Mouse (Mus musculus) embryonic facial prominence, embryonic 13.5 days (tissue): ENCODE data around the gene Il6ra. TPM values are rescaled to one million over a fixed set of nuclear protein-coding genes. Genes with fewer than 3 reads are reported as not detected.

Source experiments
- ATAC-seq: fragments of 200-750 bp; cut with Nextera tagmentation; 2 replicates; pipeline ENCODE4 v1.8.0; 2017; ENCODE audit warnings: low read depth; ENCODE audit not compliant: insufficient number of reproducible peaks, insufficient read depth, low FRiP score, low TSS enrichment
- H3K27ac ChIP-seq: fragments of 300-500 bp; sonication (generic); 2 replicates; pipeline ENCODE4 v1.5.1; 2015; ENCODE audit warnings: moderate library complexity, mild to moderate bottlenecking, inconsistent platforms
- H3K27me3 ChIP-seq: fragments of 300-500 bp; sonication (generic); 2 replicates; pipeline ENCODE4 v1.6.1; 2015; ENCODE audit warnings: mild to moderate bottlenecking, inconsistent platforms
- H3K36me3 ChIP-seq: fragments of 300-500 bp; sonication (generic); 2 replicates; pipeline ENCODE4 v1.6.1; 2015; ENCODE audit warnings: mild to moderate bottlenecking, inconsistent platforms
- H3K4me1 ChIP-seq: fragments of 300-500 bp; sonication (generic); 2 replicates; pipeline ENCODE4 v1.6.1; 2015; ENCODE audit warnings: inconsistent platforms
- H3K4me2 ChIP-seq: fragments of 300-500 bp; sonication (generic); 2 replicates; pipeline ENCODE4 v1.6.1; 2015; ENCODE audit warnings: moderate library complexity, mild to moderate bottlenecking, inconsistent platforms
- H3K4me3 ChIP-seq: fragments of 300-500 bp; sonication (generic); 2 replicates; pipeline ENCODE4 v1.5.1; 2015; ENCODE audit warnings: mild to moderate bottlenecking, inconsistent platforms
- H3K9ac ChIP-seq: fragments of 300-500 bp; sonication (generic); 2 replicates; pipeline ENCODE4 v1.6.1; 2015; ENCODE audit warnings: mild to moderate bottlenecking, inconsistent platforms
- H3K9me3 ChIP-seq: fragments of 300-500 bp; sonication (generic); 2 replicates; pipeline ENCODE4 v1.6.1; 2016; ENCODE audit warnings: inconsistent platforms
- WGBS: fragments of 180-500 bp; shearing (Covaris S2); methylation state at CpG from one replicate; pipeline ENCODE4 v1.1.7; 2015; ENCODE audit warnings: mixed read lengths; 5-methylcytosine and 5-hydroxymethylcytosine counted together
- polyA plus RNA-seq: library from polyadenylated mRNA; unstranded; fragments of >200 nt; fragmentation: Nextera tagmentation; extraction: Ambion mirVana; gene quantifications from 2 replicates; pipeline ENCODE4 v1.2.1, GENCODE M21; 2015

The Il6ra gene
- polyA plus RNA-seq, 1 experiment from 2014 or later = 1.6 TPM

DNA sequence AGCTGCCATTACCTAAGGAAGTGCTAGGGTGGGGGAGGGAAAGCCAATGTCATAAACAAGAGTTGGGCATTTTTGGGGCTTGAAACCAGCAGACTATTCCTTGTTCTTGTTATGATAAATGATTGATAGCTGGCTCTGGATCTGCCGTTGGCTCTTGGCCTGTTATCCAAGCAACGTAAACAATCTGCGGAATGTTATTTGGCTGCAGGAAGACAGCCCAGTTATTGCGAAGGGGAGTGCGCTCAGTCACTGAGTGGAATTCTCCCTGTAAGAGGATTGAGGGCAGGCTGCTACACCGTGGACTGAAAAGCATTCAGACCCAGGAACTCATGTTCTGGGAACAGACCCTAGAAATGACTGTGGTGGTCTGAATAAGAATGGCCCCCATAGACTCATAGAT is 40.3 kb downstream of the Il6ra start:
- H3K4me2 ChIP-seq = no peak overlapping the region
- no peaks in the 10 kb centered on the region for H3K9me3 ChIP-seq
- peak overlapping the region; percentile 0; the same call in 1 of the 2 replicates for H3K27ac ChIP-seq
- 66% methylated on average over 6 of the region's 6 CpGs for WGBS
- no peak overlapping the region for H3K9ac ChIP-seq
- no peaks in the 10 kb centered on the region for H3K36me3 ChIP-seq
- H3K4me3 ChIP-seq = no peak overlapping the region
- peaks cover 34% of the 10 kb centered on the region for H3K4me1 ChIP-seq
- no peaks in the 10 kb centered on the region for H3K27me3 ChIP-seq
- ATAC-seq = 0 out of 2 replicates have a peak, but pooled peaks have one; percentile 12

DNA sequence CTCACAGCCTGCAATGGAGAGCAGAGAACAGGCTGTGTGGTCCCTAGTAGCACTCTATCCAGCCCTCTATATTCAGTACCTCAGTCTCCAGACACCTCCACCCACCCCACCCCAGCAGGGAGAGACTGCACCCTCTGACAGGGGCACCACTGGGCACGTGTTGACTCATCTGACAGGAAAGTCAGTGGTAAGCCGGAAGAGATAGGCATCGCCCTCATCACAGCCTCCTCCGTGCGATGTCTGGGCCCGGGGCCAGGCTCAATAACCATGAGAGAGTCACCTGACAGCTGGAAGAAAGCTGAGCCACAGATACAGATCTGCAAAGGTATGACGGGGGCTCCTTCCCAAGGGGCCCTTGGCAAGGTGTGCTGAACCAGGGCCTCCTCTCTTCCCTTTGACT is 40.8 kb downstream of the Il6ra start:
- Histone ChIP-seq H3K9ac (no peak overlapping the region), H3K27me3 (no peaks in the 10 kb centered on the region), H3K4me1 (peaks cover 34% of the 10 kb centered on the region), H3K9me3 (no peaks in the 10 kb centered on the region), H3K27ac (peak overlapping the region; percentile 0; the same call in 1 of the 2 replicates), H3K4me2 (no peak overlapping the region), H3K4me3 (no peak overlapping the region), H3K36me3 (no peaks in the 10 kb centered on the region)
- peak; percentile 56 for ATAC-seq
- whole genome bisulfite sequencing = 70% methylated on average over 7 of the region's 7 CpGs

DNA sequence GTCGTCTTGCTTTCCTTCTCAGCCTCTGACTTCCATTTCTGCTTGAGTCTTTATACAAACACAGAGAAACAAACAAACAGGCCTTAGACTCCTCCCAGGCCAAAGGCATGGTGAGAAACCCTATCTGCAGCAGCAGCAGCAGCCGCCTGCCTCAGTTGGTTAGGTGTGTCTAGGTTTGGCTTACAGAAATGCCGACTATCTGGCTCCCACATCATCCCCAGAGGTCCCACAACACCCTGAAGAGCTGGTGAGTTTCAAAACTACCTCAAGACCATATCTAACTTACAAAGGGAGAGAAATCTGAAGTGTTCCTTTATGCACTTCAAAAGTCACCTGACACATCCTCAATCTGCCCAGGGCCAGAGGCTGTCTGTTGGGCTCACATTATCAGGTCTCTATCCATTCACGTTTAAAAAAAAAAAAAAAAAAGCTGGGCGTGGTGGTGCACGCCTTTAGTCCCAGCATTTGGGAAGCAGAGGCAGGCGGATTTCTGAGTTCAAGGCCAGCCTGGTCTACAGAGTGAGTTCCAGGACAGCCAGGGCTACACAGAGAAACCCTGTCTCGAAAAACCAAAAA is 41.6 kb downstream of the Il6ra start:
- Histone ChIP-seq H3K4me1 (peaks cover 34% of the 10 kb centered on the region), H3K27ac (no peak overlapping the region), H3K4me3 (no peak overlapping the region), H3K9me3 (no peaks in the 10 kb centered on the region), H3K36me3 (no peaks in the 10 kb centered on the region), H3K4me2 (no peak overlapping the region), H3K27me3 (no peaks in the 10 kb centered on the region), H3K9ac (no peak overlapping the region)
- ATAC-seq = no peak
- WGBS = 77% methylated on average over 8 of the region's 8 CpGs

DNA sequence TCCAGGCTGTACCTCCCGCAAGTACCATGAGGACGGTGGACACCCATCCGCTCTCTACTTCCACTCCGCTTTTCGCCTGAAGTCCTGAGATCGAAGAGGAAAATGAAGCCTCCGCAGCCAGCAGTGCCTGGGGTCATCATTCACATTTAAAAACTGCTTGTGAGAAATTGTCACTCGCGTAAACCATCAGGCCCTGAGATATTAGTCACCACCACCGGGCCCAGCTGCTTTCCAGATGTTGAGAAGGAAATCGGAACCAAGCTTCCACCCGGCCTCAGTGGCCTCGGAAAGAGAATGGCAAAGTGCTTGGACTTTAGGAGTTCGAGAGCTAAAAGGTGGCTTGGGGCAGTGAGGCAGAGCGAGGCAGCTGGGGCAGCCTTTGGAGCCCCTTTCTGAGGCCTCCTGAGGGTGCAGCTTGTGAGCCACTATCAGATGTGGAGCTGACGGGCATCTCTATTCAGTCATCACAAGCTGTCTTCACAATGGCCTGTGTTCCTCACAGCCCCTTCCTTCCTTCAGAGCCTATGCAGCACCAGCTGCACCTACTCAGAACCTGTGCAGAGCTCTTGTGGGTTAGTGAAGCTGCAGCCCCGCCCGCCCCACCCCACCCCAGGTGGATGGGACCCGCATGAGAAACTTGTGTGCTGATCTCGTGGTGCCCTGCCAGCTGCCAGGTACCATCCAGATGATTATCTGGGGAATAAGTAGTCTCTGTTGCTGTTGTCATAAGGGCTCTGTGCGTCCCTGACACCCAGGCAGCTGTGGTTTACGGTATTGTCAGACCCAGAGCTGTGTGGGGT is 42.3 kb downstream of the Il6ra start:
- Histone ChIP-seq H3K4me1 (peaks cover 34% of the 10 kb centered on the region), H3K27ac (no peak overlapping the region), H3K4me3 (no peak overlapping the region), H3K4me2 (peak overlapping the region; percentile 11; the same call in 1 of the 2 replicates), H3K9me3 (no peaks in the 10 kb centered on the region), H3K27me3 (no peaks in the 10 kb centered on the region), H3K36me3 (no peaks in the 10 kb centered on the region), H3K9ac (0 out of 2 replicates have a peak overlapping the region, but pooled peaks have one; percentile 40)
- no peak for ATAC-seq
- 60% methylated on average over 22 of the region's 22 CpGs for WGBS

DNA sequence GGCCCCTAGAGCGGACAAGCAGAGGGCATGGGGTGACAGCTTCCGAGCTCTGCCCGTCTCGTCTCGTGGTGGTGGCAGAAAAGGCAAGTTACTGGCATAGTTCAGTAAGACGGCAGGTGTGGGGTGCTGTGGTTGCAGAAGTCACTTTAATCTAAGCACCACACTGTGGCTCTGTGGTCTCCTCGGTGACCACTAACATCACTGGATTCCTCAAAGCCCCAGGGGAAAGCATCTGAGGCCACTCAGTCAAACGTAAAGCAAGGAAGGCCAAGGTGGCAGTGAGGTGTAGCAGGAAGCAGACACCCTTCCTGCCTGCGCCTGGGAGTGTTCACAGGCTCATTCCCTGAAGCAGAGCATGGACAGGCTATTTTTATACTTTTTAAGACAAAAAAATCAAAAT is 43.4 kb downstream of the Il6ra start:
- no peak overlapping the region for H3K27ac ChIP-seq
- H3K4me3 ChIP-seq = no peak overlapping the region
- no peaks in the 10 kb centered on the region for H3K36me3 ChIP-seq
- H3K27me3 ChIP-seq = no peaks in the 10 kb centered on the region
- H3K9me3 ChIP-seq = no peaks in the 10 kb centered on the region
- H3K4me1 ChIP-seq = peaks cover 39% of the 10 kb centered on the region
- no peak for ATAC-seq
- WGBS = 61% methylated on average over 9 of the region's 9 CpGs
- H3K4me2 ChIP-seq = no peak overlapping the region
- no peak overlapping the region for H3K9ac ChIP-seq

DNA sequence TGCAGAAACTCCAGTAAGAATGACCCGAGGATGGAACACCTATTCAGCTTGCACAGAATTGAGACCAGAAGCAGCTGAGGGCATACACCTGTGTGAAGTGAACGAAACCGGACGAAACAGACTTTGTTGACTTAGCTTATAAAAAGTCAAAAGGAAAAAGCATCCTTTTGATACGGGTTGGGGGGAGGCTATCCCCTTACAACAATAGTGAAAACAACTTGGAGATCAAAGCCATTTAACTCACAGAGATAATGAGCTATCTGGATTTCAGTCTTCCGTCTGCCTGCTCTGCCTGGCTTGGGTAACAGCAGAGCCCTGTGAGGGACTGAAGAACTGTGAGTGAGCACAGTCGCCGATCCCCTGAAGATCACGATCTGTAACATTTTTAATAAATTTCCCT is 44.0 kb downstream of the Il6ra start:
- peak overlapping the region; percentile 58; the same call in 1 of the 2 replicates for H3K27ac ChIP-seq
- H3K9me3 ChIP-seq = no peaks in the 10 kb centered on the region
- no peak for ATAC-seq
- no peak overlapping the region for H3K4me3 ChIP-seq
- WGBS = 57% methylated on average over 9 of the region's 9 CpGs
- H3K36me3 ChIP-seq = no peaks in the 10 kb centered on the region
- H3K9ac ChIP-seq = no peak overlapping the region
- peaks cover 39% of the 10 kb centered on the region for H3K4me1 ChIP-seq
- H3K27me3 ChIP-seq = no peaks in the 10 kb centered on the region
- no peak overlapping the region for H3K4me2 ChIP-seq

DNA sequence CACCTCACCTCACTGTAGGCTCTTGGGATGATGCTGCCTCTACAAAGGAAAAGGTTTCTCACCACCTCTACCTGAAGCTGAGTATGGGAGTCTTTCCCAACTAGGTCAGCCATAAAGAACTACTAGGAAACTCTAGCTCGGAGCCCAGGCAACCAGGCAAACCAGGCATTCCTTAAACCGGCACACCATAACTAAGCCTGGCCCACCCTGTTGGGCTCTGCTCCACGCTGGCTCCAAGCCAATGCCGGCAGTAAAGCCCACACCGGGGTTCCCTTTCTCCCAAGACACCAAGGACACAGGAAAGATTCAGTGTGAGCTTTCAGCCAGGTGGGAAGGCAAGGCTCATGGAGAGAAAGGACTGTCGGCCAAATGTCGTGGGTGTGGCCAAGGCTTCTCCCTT is 44.6 kb downstream of the Il6ra start:
- H3K9ac ChIP-seq = no peak overlapping the region
- no peaks in the 10 kb centered on the region for H3K9me3 ChIP-seq
- 22% methylated on average over 7 of the region's 7 CpGs for WGBS
- no peak overlapping the region for H3K27ac ChIP-seq
- peak overlapping the region; percentile 7; the same call in 1 of the 2 replicates for H3K4me2 ChIP-seq
- no peak overlapping the region for H3K4me3 ChIP-seq
- no peaks in the 10 kb centered on the region for H3K36me3 ChIP-seq
- no peaks in the 10 kb centered on the region for H3K27me3 ChIP-seq
- peaks cover 39% of the 10 kb centered on the region for H3K4me1 ChIP-seq
- peak; percentile 21; the same call in 1 of the 2 replicates for ATAC-seq

DNA sequence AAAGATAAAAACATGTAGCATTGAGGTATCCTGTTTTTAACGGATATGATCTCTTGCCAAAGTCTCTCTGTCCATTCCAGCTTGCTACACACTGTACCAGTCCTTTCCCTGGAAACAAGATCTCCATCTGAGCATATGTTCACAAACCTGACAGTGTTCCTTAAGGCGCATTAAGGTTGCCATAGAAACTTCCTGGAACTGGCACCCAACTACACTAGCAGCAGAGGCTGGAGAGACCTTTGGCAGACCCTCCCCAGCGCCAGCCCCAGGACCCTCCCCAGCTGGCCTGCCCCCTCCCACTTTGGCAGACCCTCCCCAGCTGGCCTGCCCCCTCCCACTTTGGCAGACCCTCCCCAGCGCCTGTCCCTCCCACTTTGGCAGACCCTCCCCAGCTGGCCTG is 45.3 kb downstream of the Il6ra start:
- Histone ChIP-seq H3K36me3 (no peaks in the 10 kb centered on the region), H3K9ac (no peak overlapping the region), H3K27ac (no peak overlapping the region), H3K4me3 (no peak overlapping the region), H3K4me1 (peaks cover 37% of the 10 kb centered on the region), H3K9me3 (no peaks in the 10 kb centered on the region), H3K27me3 (no peaks in the 10 kb centered on the region), H3K4me2 (no peak overlapping the region)
- peak; percentile 68; the same call in 1 of the 2 replicates for ATAC-seq
- 56% methylated on average over 3 of the region's 4 CpGs for WGBS

DNA sequence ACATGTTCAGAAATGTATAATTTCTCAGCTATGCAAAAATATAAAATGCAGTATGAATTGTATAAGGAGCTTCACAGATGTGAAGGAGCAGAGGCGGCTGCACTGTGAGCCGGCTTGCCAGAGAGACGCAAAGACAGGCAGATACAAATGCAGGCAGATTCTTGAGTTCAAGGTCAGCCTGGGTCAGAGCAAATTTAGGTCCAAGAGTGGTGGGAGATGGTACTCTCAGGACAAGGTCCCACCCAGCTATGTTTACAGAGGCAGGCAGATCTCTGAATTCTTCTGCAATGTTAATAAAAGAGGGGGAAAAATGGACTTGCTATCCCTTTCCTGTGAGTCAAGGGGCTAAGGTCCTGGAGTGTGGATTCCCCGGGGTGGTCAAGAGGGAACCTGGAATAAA is 47.2 kb downstream of the Il6ra start:
- no peaks in the 10 kb centered on the region for H3K36me3 ChIP-seq
- peaks cover 33% of the 10 kb centered on the region for H3K4me1 ChIP-seq
- H3K9me3 ChIP-seq = no peaks in the 10 kb centered on the region
- H3K27ac ChIP-seq = no peak overlapping the region
- H3K4me3 ChIP-seq = no peak overlapping the region
- no peak overlapping the region for H3K9ac ChIP-seq
- ATAC-seq = no peak
- no peaks in the 10 kb centered on the region for H3K27me3 ChIP-seq
- 83% methylated on average over 4 of the region's 4 CpGs for WGBS
- no peak overlapping the region for H3K4me2 ChIP-seq

DNA sequence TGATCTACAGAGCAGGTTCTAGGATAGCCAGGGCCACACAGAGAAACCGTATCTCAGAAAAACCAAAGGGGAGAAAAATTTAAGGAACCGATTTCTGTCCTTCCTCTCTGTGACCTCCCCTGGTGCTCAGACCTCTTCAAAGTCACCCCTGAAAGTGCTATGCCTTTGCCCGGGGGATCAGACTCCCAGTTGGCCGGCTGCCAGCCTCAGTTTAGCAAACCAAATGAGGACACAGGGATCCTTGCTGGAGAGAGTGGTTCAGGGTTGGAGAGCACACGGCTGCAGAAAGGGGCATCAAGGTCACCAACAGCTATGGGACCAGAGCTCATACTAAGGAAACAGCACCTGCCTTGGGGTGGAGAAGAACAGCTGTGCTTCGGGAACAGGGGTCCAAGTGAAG is 48.0 kb downstream of the Il6ra start:
- Histone ChIP-seq H3K27ac (no peak overlapping the region), H3K9me3 (no peaks in the 10 kb centered on the region), H3K9ac (no peak overlapping the region), H3K4me1 (peaks cover 27% of the 10 kb centered on the region), H3K36me3 (no peaks in the 10 kb centered on the region), H3K4me2 (no peak overlapping the region), H3K4me3 (no peak overlapping the region), H3K27me3 (0 out of 2 replicates have a peak, but pooled peaks cover 4% of the 10 kb centered on the region)
- 61% methylated on average over 6 of the region's 6 CpGs for WGBS
- ATAC-seq = no peak

DNA sequence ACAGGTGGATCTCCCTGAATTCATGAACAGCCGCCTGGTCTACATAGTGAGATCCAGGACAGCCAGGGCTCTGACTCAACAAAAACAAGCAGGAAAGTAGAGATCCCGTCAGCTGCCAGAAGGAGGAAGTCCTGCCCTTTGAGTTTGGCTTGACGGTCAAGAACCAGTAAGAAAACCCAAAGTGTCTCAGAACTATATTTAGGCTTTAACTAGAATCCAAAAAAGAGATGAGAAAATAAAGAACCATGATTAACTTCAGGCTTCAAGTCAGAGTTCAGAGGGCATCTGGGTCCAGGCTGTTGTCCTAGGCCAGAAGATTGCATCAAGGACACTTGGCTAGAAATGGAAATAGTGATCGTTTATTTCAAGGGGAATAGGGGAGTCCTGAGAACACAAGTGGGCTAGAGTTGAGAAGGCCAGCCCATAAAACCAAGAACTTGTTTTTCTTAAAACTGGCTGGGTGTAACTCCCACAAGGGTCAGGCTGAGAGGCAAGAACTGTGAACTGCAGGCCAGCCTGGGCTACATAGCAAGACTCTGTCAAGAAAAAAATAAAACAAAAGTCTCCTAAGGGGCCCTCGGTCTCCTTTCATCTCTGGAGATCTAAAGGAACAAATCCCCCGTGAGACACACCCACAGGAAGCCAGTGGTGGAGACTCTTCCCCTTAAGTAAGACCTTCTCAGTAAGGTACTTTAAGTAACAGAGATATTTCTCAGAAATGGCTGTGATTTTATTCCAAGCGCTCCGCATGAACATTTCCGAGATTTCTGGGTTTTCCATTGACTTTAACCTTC is 49.1 kb downstream of the Il6ra start:
- H3K4me1 ChIP-seq = peaks cover 21% of the 10 kb centered on the region
- H3K36me3 ChIP-seq = no peaks in the 10 kb centered on the region

More for the DNA sequence above, 49.1 kb downstream of the Il6ra start:
- H3K4me3 ChIP-seq = no peak overlapping the region
- no peak overlapping the region for H3K9ac ChIP-seq
- H3K27ac ChIP-seq = no peak overlapping the region
- no peak for ATAC-seq
- H3K27me3 ChIP-seq = 0 out of 2 replicates have a peak, but pooled peaks cover 4% of the 10 kb centered on the region
- no peaks in the 10 kb centered on the region for H3K9me3 ChIP-seq
- WGBS = 80% methylated on average over 9 of the region's 9 CpGs
- no peak overlapping the region for H3K4me2 ChIP-seq
